Mouse (Mus musculus) C2C12 (cell line): ENCODE measurements around the gene 9130409I23Rik.

Source experiments
- CEBPB ChIP-seq: IDR thresholded peaks from one replicate; pipeline ENCODE4 v1.6.1; 2011; ENCODE audit warnings: low read depth, mild to moderate bottlenecking, control low read depth, moderate library complexity
- CTCF ChIP-seq: IDR thresholded peaks from one replicate; pipeline ENCODE4 v1.5.1; 2011; ENCODE audit not compliant: control insufficient read depth, insufficient read depth, insufficient read length
- MAX ChIP-seq: IDR thresholded peaks from one replicate; pipeline ENCODE4 v1.6.1; 2011; ENCODE audit warnings: mild to moderate bottlenecking, control low read depth
- MYOD1 ChIP-seq: IDR thresholded peaks from one replicate; pipeline ENCODE4 v1.6.1; 2011; ENCODE audit warnings: low read depth; ENCODE audit not compliant: control insufficient read depth, insufficient read length
- MYOG ChIP-seq: IDR thresholded peaks from one replicate; pipeline ENCODE4 v1.6.1; 2011; ENCODE audit not compliant: control insufficient read depth, insufficient read length; ENCODE audit errors: extremely low read depth

DNA sequence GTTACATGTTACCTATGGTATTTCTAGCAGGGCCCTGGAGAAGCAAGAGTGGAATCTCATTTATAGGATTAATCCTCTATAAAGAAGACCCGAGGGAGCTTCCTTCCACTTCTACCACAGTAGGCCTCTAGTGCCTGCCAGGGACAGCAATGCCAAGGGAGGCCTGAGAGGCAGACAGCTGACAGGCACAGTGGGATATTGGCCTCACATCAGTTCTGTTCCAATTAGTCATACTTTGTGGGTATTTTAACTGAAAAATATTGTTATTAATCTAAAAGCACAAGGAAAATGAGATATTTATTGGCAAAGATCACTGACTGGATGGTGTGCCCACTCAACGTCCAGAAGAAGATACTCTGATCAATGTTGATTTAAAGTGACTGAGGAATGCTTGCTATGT lies 13.0 kb downstream of the 9130409I23Rik start:
- TF ChIP-seq CTCF: no peak
- TF ChIP-seq MAX: no peak
- no peak for TF ChIP-seq MYOG
- TF ChIP-seq MYOD1: no peak
- no peak for TF ChIP-seq CEBPB
